Mouse (Mus musculus) erythroblast, embryonic 14.5 days (primary cell): ENCODE measurements around the gene Plcd1.

Experiments
- GATA1 ChIP-seq: IDR thresholded peaks from 2 replicates; pipeline ENCODE4 v1.6.1; 2012; ENCODE audit warnings: low read length, inconsistent platforms, mixed read lengths
- TAL1 ChIP-seq: IDR thresholded peaks from 3 replicates; pipeline ENCODE4 v1.6.1; 2012; ENCODE audit warnings: low read length, inconsistent platforms, mixed read lengths

GRCm38 (mm10) chr9:119086451-119086850 lies 6.9 kb downstream of the Plcd1 start:
- TF ChIP-seq GATA1 (no peak), TAL1 (no peak)
